Mouse (Mus musculus): Measurements from ENCODE around the gene Vrk3. TPM values are rescaled to one million over a fixed set of nuclear protein-coding genes. Genes with fewer than 3 reads are reported as not detected.

The Vrk3 gene
- polyA plus RNA-seq, 1 experiment = 19.7 TPM

DNA sequence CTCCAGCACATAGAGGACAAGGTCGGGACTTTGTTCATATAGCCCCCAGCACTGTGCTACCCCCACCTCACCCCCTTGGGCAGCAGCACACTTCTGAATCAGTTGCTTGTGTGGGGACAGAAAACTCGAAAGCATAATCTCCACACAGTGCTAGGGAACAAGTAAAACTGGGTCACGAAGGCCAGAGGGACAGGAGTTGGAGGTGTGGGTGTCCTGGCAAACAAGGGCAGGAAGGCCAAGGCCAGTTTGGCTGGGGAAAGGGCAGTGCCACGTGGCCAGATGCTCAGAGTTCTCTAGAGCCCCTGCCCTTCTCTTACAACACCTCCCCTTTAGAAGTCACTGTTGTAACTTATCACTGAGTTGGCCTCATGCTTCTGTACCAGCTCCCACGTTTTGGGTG is 71.7 kb downstream of the Vrk3 start:
- Histone ChIP-seq H3K27ac (replicated peaks; ENCODE audit: low read depth, low read length) (no peak overlapping the region), H3K4me1 (ENCODE audit: control insufficient read depth, insufficient read depth, insufficient read length, low read length) (peaks cover 20% of the 10 kb centered on the region), H3K4me3 (ENCODE audit: insufficient read depth, low read depth, low read length) (no peak overlapping the region)

- no peak overlapping the region for H3K27ac ChIP-seq (replicated peaks; ENCODE audit: low read depth, low read length)
- H3K4me3 ChIP-seq (ENCODE audit: insufficient read depth, low read depth, low read length) = no peak overlapping the region
- H3K4me1 ChIP-seq (ENCODE audit: control insufficient read depth, insufficient read depth, insufficient read length, low read length) = peaks cover 20% of the 10 kb centered on the region; the same call in 1 of the 2 replicates
Observed at GRCm38 (mm10) chr7:44820525-44820924, 72.3 kb downstream of the Vrk3 start.

- H3K27ac ChIP-seq (replicated peaks; ENCODE audit: low read depth, low read length) = no peak overlapping the region
- no peak overlapping the region for H3K4me3 ChIP-seq (ENCODE audit: insufficient read depth, low read depth, low read length)
- peaks cover 20% of the 10 kb centered on the region; the same call in 1 of the 2 replicates for H3K4me1 ChIP-seq (ENCODE audit: control insufficient read depth, insufficient read depth, insufficient read length, low read length)
Observed at GRCm38 (mm10) chr7:44821666-44822448, 73.6 kb downstream of the Vrk3 start.

- Histone ChIP-seq H3K4me1 (ENCODE audit: control insufficient read depth, insufficient read depth, insufficient read length, low read length) (peaks cover 12% of the 10 kb centered on the region; the same call in 1 of the 2 replicates), H3K4me3 (ENCODE audit: insufficient read depth, low read depth, low read length) (no peak overlapping the region), H3K27ac (replicated peaks; ENCODE audit: low read depth, low read length) (no peak overlapping the region)
Observed at GRCm38 (mm10) chr7:44823409-44823808, 75.2 kb downstream of the Vrk3 start.

- Histone ChIP-seq H3K4me1 (ENCODE audit: control insufficient read depth, insufficient read depth, insufficient read length, low read length) (0 out of 2 replicates have a peak, but pooled peaks cover 3% of the 10 kb centered on the region), H3K4me3 (ENCODE audit: insufficient read depth, low read depth, low read length) (no peak overlapping the region), H3K27ac (replicated peaks; ENCODE audit: low read depth, low read length) (no peak overlapping the region)
Observed at GRCm38 (mm10) chr7:44824872-44825271, 76.7 kb downstream of the Vrk3 start.

- H3K27ac ChIP-seq (replicated peaks; ENCODE audit: low read depth, low read length) = no peak overlapping the region
- H3K4me3 ChIP-seq (ENCODE audit: insufficient read depth, low read depth, low read length) = no peak overlapping the region
- no peaks in the 10 kb centered on the region; the same call in 1 of the 2 replicates for H3K4me1 ChIP-seq (ENCODE audit: control insufficient read depth, insufficient read depth, insufficient read length, low read length)
Observed at GRCm38 (mm10) chr7:44826771-44827170, 78.6 kb downstream of the Vrk3 start.

Other genes with a start within 250 kb of the Vrk3 start
- 10.9 and 25.7 TPM in 2 replicates for gene Mybpc2, start 223.8 kb upstream of the Vrk3 start, polyA plus RNA-seq (2012; ENCODE audit: insufficient read depth, insufficient read length, missing spikeins)
- gene Spib, start 216.3 kb upstream of the Vrk3 start, polyA plus RNA-seq (2012; ENCODE audit: insufficient read depth, insufficient read length, missing spikeins) = not detected in 2 replicates
- gene Pold1, start 199.6 kb upstream of the Vrk3 start, polyA plus RNA-seq (2012; ENCODE audit: insufficient read depth, insufficient read length, missing spikeins) = 2.6 and 3.9 TPM in 2 replicates
- 49.1 and 54.3 TPM in 2 replicates for gene Nr1h2, start 194.5 kb upstream of the Vrk3 start, polyA plus RNA-seq (2012; ENCODE audit: insufficient read depth, insufficient read length, missing spikeins)
- gene Napsa, start 176.0 kb upstream of the Vrk3 start, polyA plus RNA-seq (2012; ENCODE audit: insufficient read depth, insufficient read length, missing spikeins) = 0.96 TPM in 1 of 2 replicates, not detected in the other
- gene Kcnc3, start 157.7 kb upstream of the Vrk3 start, polyA plus RNA-seq (2012; ENCODE audit: insufficient read depth, insufficient read length, missing spikeins) = 0.83 TPM in 1 of 2 replicates, not detected in the other
- 6.8 and 7.3 TPM in 2 replicates for gene Myh14, start 77.6 kb upstream of the Vrk3 start, polyA plus RNA-seq (2012; ENCODE audit: insufficient read depth, insufficient read length, missing spikeins)
- gene Izumo2, start 39.7 kb upstream of the Vrk3 start, polyA plus RNA-seq (2012; ENCODE audit: insufficient read depth, insufficient read length, missing spikeins) = not detected in 2 replicates
- not detected in 2 replicates for gene Zfp473, start 2.6 kb downstream of the Vrk3 start, polyA plus RNA-seq (2012; ENCODE audit: insufficient read depth, insufficient read length, missing spikeins)
- gene Nup62, start 67.7 kb downstream of the Vrk3 start, polyA plus RNA-seq (2012; ENCODE audit: insufficient read depth, insufficient read length, missing spikeins) = 8.2 and 17.3 TPM in 2 replicates
- 0.54 and 1.2 TPM in 2 replicates for gene Il4i1, start 68.0 kb downstream of the Vrk3 start, polyA plus RNA-seq (2012; ENCODE audit: insufficient read depth, insufficient read length, missing spikeins)
- gene Atf5, start 68.2 kb downstream of the Vrk3 start, polyA plus RNA-seq (2012; ENCODE audit: insufficient read depth, insufficient read length, missing spikeins) = 252 and 500 TPM in 2 replicates
- 42.8 and 49.8 TPM in 2 replicates for gene Akt1s1, start 100.6 kb downstream of the Vrk3 start, polyA plus RNA-seq (2012; ENCODE audit: insufficient read depth, insufficient read length, missing spikeins)
- 24.5 and 28.2 TPM in 2 replicates for gene Tbc1d17, start 100.7 kb downstream of the Vrk3 start, polyA plus RNA-seq (2012; ENCODE audit: insufficient read depth, insufficient read length, missing spikeins)
- gene Pnkp, start 108.7 kb downstream of the Vrk3 start, polyA plus RNA-seq (2012; ENCODE audit: insufficient read depth, insufficient read length, missing spikeins) = 15.7 and 20.2 TPM in 2 replicates
- gene Ptov1, start 121.4 kb downstream of the Vrk3 start, polyA plus RNA-seq (2012; ENCODE audit: insufficient read depth, insufficient read length, missing spikeins) = 68.5 and 73.6 TPM in 2 replicates
- 21.6 and 21.8 TPM in 2 replicates for gene Med25, start 144.3 kb downstream of the Vrk3 start, polyA plus RNA-seq (2012; ENCODE audit: insufficient read depth, insufficient read length, missing spikeins)
- gene Fuz, start 147.7 kb downstream of the Vrk3 start, polyA plus RNA-seq (2012; ENCODE audit: insufficient read depth, insufficient read length, missing spikeins) = 12.7 and 17.1 TPM in 2 replicates
- gene Ap2a1, start 181.1 kb downstream of the Vrk3 start, polyA plus RNA-seq (2012; ENCODE audit: insufficient read depth, insufficient read length, missing spikeins) = 21.5 and 23.0 TPM in 2 replicates
- not detected in 2 replicates for gene Tsks, start 194.8 kb downstream of the Vrk3 start, polyA plus RNA-seq (2012; ENCODE audit: insufficient read depth, insufficient read length, missing spikeins)
- 0.58 and 0.75 TPM in 2 replicates for gene Cpt1c, start 226.4 kb downstream of the Vrk3 start, polyA plus RNA-seq (2012; ENCODE audit: insufficient read depth, insufficient read length, missing spikeins)
- gene Prmt1, start 238.2 kb downstream of the Vrk3 start, polyA plus RNA-seq (2012; ENCODE audit: insufficient read depth, insufficient read length, missing spikeins) = 47.1 and 73.7 TPM in 2 replicates
- gene Irf3, start 249.2 kb downstream of the Vrk3 start, polyA plus RNA-seq (2012; ENCODE audit: insufficient read depth, insufficient read length, missing spikeins) = 40.8 and 41.4 TPM in 2 replicates

All from brown adipose tissue, adult 24 weeks (tissue).